Mouse (Mus musculus): ENCODE measurements at regions not wholly inside any gene's neighbourhood (a gene's known extent, or its start where the extent isn't known, plus 50 kb on each side); places are given as distances from the start of the nearest gene placed in this dataset.
A peak's percentile ranks its signal among the peaks of the same experiment; 100 is the strongest.
"Not testable (repeated sequence)": the region's sequence is repeated elsewhere in the genome, so short reads cannot be mapped to it uniquely, and the experiment has no call there.

DNA sequence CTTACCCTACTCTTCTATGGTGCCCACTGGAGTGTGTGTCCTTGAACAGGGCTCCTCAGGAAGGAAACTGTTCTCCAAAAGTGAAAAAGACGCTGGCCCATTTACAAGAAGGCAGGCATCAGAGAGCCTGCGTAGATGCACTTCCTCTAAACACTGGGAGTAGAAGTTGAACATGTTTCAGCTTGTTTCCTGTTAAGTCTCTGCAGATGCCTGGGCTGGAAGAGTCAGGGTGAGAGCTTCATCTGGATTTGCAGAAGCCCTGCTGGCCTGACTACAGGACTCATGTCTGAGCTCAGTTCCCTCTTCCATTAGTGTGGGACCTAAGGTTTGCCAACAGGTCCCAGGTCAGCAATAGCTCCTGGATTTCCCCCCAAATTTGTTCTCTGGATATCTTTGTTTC, 54.7 kb upstream of the Nlrp1b start:
- Histone ChIP-seq H3K27me3 (ENCODE audit: control insufficient read depth, insufficient read depth, low read length) (no peaks in the 10 kb centered on the region), H3K36me3 (ENCODE audit: control insufficient read depth, insufficient read depth, low read length) (no peaks in the 10 kb centered on the region), H3K27ac (replicated peaks; ENCODE audit: insufficient read depth, low read depth, low read length) (no peak overlapping the region), H3K4me1 (ENCODE audit: control insufficient read depth, insufficient read depth, low read length) (no peaks in the 10 kb centered on the region), H3K79me2 (ENCODE audit: control insufficient read depth, insufficient read depth, low read length) (no peaks in the 10 kb centered on the region), H3K4me3 (ENCODE audit: insufficient read depth, low read depth, low read length) (no peak overlapping the region), H3K9ac (ENCODE audit: low read depth, low read length) (no peak overlapping the region)
- 63% methylated on average over 2 of the region's 2 CpGs for WGBS
- peak; percentile 31 for DNase-seq (ENCODE audit: extremely low read depth, low read depth, low spot score)
- TF ChIP-seq CTCF (IDR thresholded peaks at IDR 0.05; ENCODE audit: low read depth, low read length) (no peak), POLR2A (IDR thresholded peaks at IDR 0.05; ENCODE audit: extremely low read depth, insufficient read depth, low read length) (no peak)

DNA sequence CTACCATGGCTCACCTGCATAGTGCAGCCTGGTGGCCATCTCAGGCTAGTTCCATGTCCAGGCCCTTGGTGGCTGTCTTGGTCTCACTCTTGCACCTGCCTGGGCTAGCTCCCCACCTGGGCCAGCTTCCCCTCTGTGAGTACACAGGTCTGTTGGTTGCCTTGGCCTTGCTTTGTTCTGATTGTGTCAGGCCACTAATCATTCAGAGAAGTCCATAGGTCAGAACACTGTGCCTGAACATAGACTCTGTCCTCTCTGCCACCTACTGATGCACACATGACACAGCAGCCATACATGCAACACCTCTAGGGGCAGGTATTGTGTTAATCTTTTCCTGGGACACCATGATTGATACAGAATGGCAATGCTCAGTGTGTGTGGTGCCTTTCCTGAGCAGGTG, 57.7 kb upstream of the Nlrp1b start:
- not testable (repeated sequence) for H3K27me3 ChIP-seq (ENCODE audit: control insufficient read depth, insufficient read depth, low read length); H3K9ac ChIP-seq (ENCODE audit: low read depth, low read length); H3K79me2 ChIP-seq (ENCODE audit: control insufficient read depth, insufficient read depth, low read length); H3K4me3 ChIP-seq (ENCODE audit: insufficient read depth, low read depth, low read length); H3K27ac ChIP-seq (replicated peaks; ENCODE audit: insufficient read depth, low read depth, low read length); H3K4me1 ChIP-seq (ENCODE audit: control insufficient read depth, insufficient read depth, low read length); H3K36me3 ChIP-seq (ENCODE audit: control insufficient read depth, insufficient read depth, low read length); DNase-seq (ENCODE audit: extremely low read depth, low read depth, low spot score)

DNA sequence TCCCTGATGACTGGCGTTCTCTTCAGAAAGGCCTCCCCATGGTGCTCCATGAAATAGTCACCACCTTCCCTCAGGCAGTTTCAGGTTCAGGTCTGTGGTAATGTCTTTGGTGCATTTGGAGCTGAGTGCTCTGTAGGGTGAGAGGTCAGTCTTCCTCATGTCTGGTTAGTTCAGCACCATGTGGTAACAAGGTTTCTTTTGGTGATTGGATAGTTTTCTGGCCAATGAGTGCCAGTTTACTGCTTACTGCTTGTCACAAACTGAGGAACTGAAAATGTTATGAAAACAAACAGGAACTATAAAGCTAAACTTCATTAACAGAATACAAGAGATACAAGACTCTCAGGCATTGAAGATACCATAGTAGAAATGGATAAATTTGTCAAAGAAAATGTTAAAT, 59.0 kb upstream of the Nlrp1b start:
- H3K79me2 ChIP-seq (ENCODE audit: control insufficient read depth, insufficient read depth, low read length), result no peaks in the 10 kb centered on the region
- no peaks in the 10 kb centered on the region for H3K36me3 ChIP-seq (ENCODE audit: control insufficient read depth, insufficient read depth, low read length)
- DNase-seq (ENCODE audit: extremely low read depth, low read depth, low spot score), result peak; percentile 26
- no peaks in the 10 kb centered on the region for H3K27me3 ChIP-seq (ENCODE audit: control insufficient read depth, insufficient read depth, low read length)
- WGBS, result 86% methylated on average over 1 of the region's 1 CpGs
- H3K4me1 ChIP-seq (ENCODE audit: control insufficient read depth, insufficient read depth, low read length), result no peaks in the 10 kb centered on the region
- H3K9ac ChIP-seq (ENCODE audit: low read depth, low read length), result no peak overlapping the region
- no peak for TF ChIP-seq CTCF (IDR thresholded peaks at IDR 0.05; ENCODE audit: low read depth, low read length)
- TF ChIP-seq POLR2A (IDR thresholded peaks at IDR 0.05; ENCODE audit: extremely low read depth, insufficient read depth, low read length), result no peak
- no peak overlapping the region for H3K27ac ChIP-seq (replicated peaks; ENCODE audit: insufficient read depth, low read depth, low read length)
- H3K4me3 ChIP-seq (ENCODE audit: insufficient read depth, low read depth, low read length), result no peak overlapping the region

DNA sequence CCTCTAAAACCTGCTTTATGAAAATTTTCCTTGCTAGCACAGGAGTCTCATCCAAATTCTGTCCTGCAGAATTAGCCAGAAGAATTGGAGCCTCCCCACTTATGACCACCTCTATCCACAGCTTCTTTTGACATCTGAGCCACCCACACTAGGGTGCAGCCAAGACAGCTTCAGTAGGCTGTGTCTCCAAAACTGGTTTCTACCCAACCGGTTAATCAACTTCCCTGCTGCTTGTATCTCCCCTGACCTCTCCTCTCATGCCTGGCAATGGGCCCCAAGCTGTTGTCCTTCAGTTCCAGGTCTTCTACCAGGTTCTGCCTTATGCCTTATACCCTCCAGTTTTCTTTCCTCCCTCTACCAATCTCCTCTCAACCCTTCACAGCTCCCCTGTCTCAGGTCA, 68.9 kb upstream of the Nlrp1b start:
- Histone ChIP-seq H3K4me3 (ENCODE audit: insufficient read depth, low read depth, low read length) (no peak overlapping the region), H3K79me2 (ENCODE audit: control insufficient read depth, insufficient read depth, low read length) (no peaks in the 10 kb centered on the region), H3K27me3 (ENCODE audit: control insufficient read depth, insufficient read depth, low read length) (no peaks in the 10 kb centered on the region), H3K27ac (replicated peaks; ENCODE audit: insufficient read depth, low read depth, low read length) (no peak overlapping the region), H3K9ac (ENCODE audit: low read depth, low read length) (no peak overlapping the region), H3K4me1 (ENCODE audit: control insufficient read depth, insufficient read depth, low read length) (no peaks in the 10 kb centered on the region), H3K36me3 (ENCODE audit: control insufficient read depth, insufficient read depth, low read length) (no peaks in the 10 kb centered on the region)
- DNase-seq (ENCODE audit: extremely low read depth, low read depth, low spot score), result no peak
- WGBS, result 69% methylated on average over 1 of the region's 1 CpGs
- TF ChIP-seq CTCF (IDR thresholded peaks at IDR 0.05; ENCODE audit: low read depth, low read length), result no peak
- TF ChIP-seq POLR2A (IDR thresholded peaks at IDR 0.05; ENCODE audit: extremely low read depth, insufficient read depth, low read length), result no peak

DNA sequence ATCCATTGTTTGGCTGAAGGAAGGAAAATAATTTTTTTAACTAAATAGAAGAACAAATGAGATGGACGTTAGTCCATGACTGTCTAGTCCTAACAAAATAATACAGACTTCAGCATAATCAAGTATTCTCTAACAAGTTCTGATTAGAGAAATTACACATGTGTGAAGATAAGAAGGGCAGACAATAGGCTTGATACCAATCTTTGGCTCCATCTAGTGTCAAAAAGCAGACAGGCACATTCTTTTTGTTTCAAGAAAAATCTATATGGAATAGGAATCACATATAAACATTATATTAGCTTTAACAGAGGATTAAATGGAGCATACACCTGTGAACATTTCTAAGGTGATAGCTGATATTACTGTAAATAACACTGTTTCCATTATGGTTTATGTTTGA, 92.9 kb upstream of the Nlrp1b start:
- no peak overlapping the region for H3K27ac ChIP-seq (replicated peaks; ENCODE audit: insufficient read depth, low read depth, low read length)
- H3K9ac ChIP-seq (ENCODE audit: low read depth, low read length), result no peak overlapping the region
- DNase-seq (ENCODE audit: extremely low read depth, low read depth, low spot score), result peak; percentile 3
- no peaks in the 10 kb centered on the region for H3K4me1 ChIP-seq (ENCODE audit: control insufficient read depth, insufficient read depth, low read length)
- no peaks in the 10 kb centered on the region for H3K27me3 ChIP-seq (ENCODE audit: control insufficient read depth, insufficient read depth, low read length)
- no peaks in the 10 kb centered on the region for H3K36me3 ChIP-seq (ENCODE audit: control insufficient read depth, insufficient read depth, low read length)
- TF ChIP-seq CTCF (IDR thresholded peaks at IDR 0.05; ENCODE audit: low read depth, low read length), result no peak
- TF ChIP-seq POLR2A (IDR thresholded peaks at IDR 0.05; ENCODE audit: extremely low read depth, insufficient read depth, low read length), result no peak
- no peak overlapping the region for H3K4me3 ChIP-seq (ENCODE audit: insufficient read depth, low read depth, low read length)
- 40% methylated on average over 1 of the region's 1 CpGs for WGBS
- no peaks in the 10 kb centered on the region for H3K79me2 ChIP-seq (ENCODE audit: control insufficient read depth, insufficient read depth, low read length)

DNA sequence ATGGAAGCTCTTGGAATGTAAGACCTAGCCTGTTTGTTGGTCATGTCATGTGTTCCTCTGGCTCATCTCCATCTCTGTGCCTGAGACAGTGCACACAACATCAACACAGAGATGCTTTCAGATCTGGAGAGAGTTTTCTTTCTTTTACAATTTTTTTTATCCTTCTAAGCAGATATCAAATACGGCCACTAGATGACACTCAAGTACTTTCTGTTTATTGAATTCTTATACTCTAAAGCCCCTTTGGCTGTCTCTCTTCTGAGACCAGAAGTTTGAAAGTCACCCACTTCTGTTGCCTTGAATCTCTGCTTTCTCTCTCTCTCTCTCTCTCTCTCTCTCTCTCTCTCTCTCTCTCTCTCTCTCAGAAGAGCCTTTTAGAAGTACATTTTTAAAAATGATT, 106.9 kb upstream of the Nlrp1b start:
- Histone ChIP-seq H3K79me2 (ENCODE audit: control insufficient read depth, insufficient read depth, low read length) (no peaks in the 10 kb centered on the region), H3K4me3 (ENCODE audit: insufficient read depth, low read depth, low read length) (no peak overlapping the region), H3K36me3 (ENCODE audit: control insufficient read depth, insufficient read depth, low read length) (no peaks in the 10 kb centered on the region), H3K4me1 (ENCODE audit: control insufficient read depth, insufficient read depth, low read length) (no peaks in the 10 kb centered on the region), H3K9ac (ENCODE audit: low read depth, low read length) (no peak overlapping the region), H3K27ac (replicated peaks; ENCODE audit: insufficient read depth, low read depth, low read length) (no peak overlapping the region), H3K27me3 (ENCODE audit: control insufficient read depth, insufficient read depth, low read length) (0 out of 2 replicates have a peak, but pooled peaks cover 2% of the 10 kb centered on the region)
- TF ChIP-seq POLR2A (IDR thresholded peaks at IDR 0.05; ENCODE audit: extremely low read depth, insufficient read depth, low read length) (no peak), CTCF (IDR thresholded peaks at IDR 0.05; ENCODE audit: low read depth, low read length) (no peak)
- no peak for DNase-seq (ENCODE audit: extremely low read depth, low read depth, low spot score)
- WGBS, result 0% methylated on average over 1 of the region's 1 CpGs

All from liver, adult 2 months (tissue).